In the genomic region with DNA sequence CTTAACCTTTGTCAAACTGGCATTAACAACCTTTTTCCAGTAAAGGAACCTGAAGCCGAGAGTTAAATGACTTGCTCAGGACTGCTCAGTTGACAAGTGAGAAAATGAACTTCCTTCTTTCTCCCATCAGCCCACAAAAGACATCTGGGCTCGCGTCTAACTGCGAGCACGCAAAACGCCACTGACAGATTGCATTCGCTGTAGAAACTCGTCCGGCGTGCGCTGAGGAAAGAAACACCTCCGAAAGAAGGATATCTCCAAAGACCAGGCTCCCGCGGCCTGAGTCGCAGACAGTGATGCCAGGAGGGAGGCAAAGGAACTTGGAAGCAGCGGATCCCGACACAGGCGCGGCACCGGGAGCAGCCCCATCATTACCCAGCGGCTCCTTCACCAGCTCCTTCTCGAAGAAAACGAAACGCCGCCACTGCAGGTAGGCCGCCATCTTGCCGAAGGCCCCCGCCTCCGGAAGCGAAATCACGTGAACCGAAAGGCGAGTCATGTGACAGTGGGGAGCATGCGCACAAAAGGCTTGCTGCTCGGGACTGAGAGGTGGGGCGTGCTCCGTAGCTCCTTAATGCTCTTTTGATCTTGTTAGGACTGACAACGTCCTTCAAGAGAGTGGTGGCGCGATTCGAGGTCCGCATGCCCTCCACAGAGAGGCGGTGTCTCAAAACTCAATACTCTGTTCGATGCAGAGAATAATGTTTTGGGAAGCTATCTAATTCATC, we compare ENCODE assay signal across 8 mouse cellular contexts. TPM values are rescaled to one million over a fixed set of nuclear protein-coding genes. Genes with fewer than 3 reads are reported as not detected.
DNase-seq lines count a peak whose midpoint lies in the region; ATAC-seq and TF ChIP-seq lines count a peak whose summit lies in the region.

A gene (minus strand): TSS at position 481 of the 728 bp plus-strand sequence.

- peak; percentile 95 for ATAC-seq in forebrain, embryonic 12.5 days (ENCODE audit: low FRiP score)
- ATAC-seq in heart, postnatal 0 days (ENCODE audit: insufficient read depth, low read depth) = peak; percentile 95
- ATAC-seq in liver, embryonic 16.5 days (ENCODE audit: low read depth) = peak; percentile 90
- ATAC-seq in neural tube, embryonic 13.5 days (ENCODE audit: low read depth) = peak; percentile 91

- peak within 1 kb of the TSS; percentile 88 for H3K4me2 ChIP-seq in forebrain, embryonic 12.5 days
- peak within 1 kb of the TSS; percentile 79 for H3K4me2 ChIP-seq in heart, postnatal 0 days (ENCODE audit: low read depth, low read length)
- peak within 1 kb of the TSS; percentile 78 for H3K4me2 ChIP-seq in liver, embryonic 16.5 days (ENCODE audit: low read depth, low read length)
- H3K4me2 ChIP-seq in neural tube, embryonic 13.5 days = peak within 1 kb of the TSS; percentile 88

- H3K9ac ChIP-seq in forebrain, embryonic 12.5 days = peak within 1 kb of the TSS; percentile 66
- peak within 1 kb of the TSS; percentile 73 for H3K9ac ChIP-seq in heart, postnatal 0 days (replicated peaks; ENCODE audit: low read depth, low read length)
- peak within 1 kb of the TSS; percentile 83 for H3K9ac ChIP-seq in liver, embryonic 16.5 days (ENCODE audit: low read depth, low read length)
- H3K9ac ChIP-seq in neural tube, embryonic 13.5 days = peak within 1 kb of the TSS; percentile 88

- TF ChIP-seq POLR2A in testis, adult 2 months (IDR thresholded peaks at IDR 0.05; ENCODE audit: control insufficient read depth, low read depth, low read length) = peak; percentile 84

- under 1% methylated on average over 44 of the region's 44 CpGs for WGBS in forebrain, embryonic 12.5 days
- WGBS in heart, postnatal 0 days = under 1% methylated on average over 44 of the region's 44 CpGs
- under 1% methylated on average over 44 of the region's 44 CpGs for WGBS in liver, embryonic 16.5 days (ENCODE audit: insufficient replicate concordance)
- under 1% methylated on average over 44 of the region's 44 CpGs for WGBS in neural tube, embryonic 13.5 days

- peaks cover 37% of the 10 kb centered on the region for H3K36me3 ChIP-seq in E14TG2a.4 (ENCODE audit: insufficient read depth, low read length)
- H3K36me3 ChIP-seq in forebrain, embryonic 12.5 days (replicated peaks) = peaks cover 30% of the 10 kb centered on the region
- H3K36me3 ChIP-seq in heart, postnatal 0 days (replicated peaks; ENCODE audit: control insufficient read depth, insufficient read depth, low read length) = peaks cover 27% of the 10 kb centered on the region
- peaks cover 22% of the 10 kb centered on the region for H3K36me3 ChIP-seq in liver, embryonic 16.5 days (ENCODE audit: control insufficient read depth, insufficient read depth)
- H3K36me3 ChIP-seq in neural tube, embryonic 13.5 days = peaks cover 34% of the 10 kb centered on the region
- peaks cover 7% of the 10 kb centered on the region; the same call in 1 of the 2 replicates for H3K36me3 ChIP-seq in testis, adult 2 months (ENCODE audit: control insufficient read depth, insufficient read depth, low read length)

- TF ChIP-seq CTCF in E14TG2a.4 (conservative IDR thresholded peaks at IDR 0.05; ENCODE audit: low read length) = no peak
- peak; percentile 9; the same call in 1 of the 2 replicates for TF ChIP-seq CTCF in heart, postnatal 0 days (IDR thresholded peaks at IDR 0.05; ENCODE audit: low read depth)
- TF ChIP-seq CTCF in testis, adult 2 months (IDR thresholded peaks at IDR 0.05; ENCODE audit: control insufficient read depth, insufficient read depth, insufficient replicate concordance, low read depth, low read length) = no peak

- peak; percentile 74; the same call in 1 of the 2 replicates for TF ChIP-seq EP300 in heart, postnatal 0 days (IDR thresholded peaks at IDR 0.05; ENCODE audit: low read depth)

- no peaks in the 10 kb centered on the region for H3K9me3 ChIP-seq in E14TG2a.4 (ENCODE audit: low read length)
- no peaks in the 10 kb centered on the region for H3K9me3 ChIP-seq in forebrain, embryonic 12.5 days
- no peaks in the 10 kb centered on the region for H3K9me3 ChIP-seq in heart, postnatal 0 days (replicated peaks; ENCODE audit: control insufficient read depth, low read length)
- no peaks in the 10 kb centered on the region for H3K9me3 ChIP-seq in liver, embryonic 16.5 days (replicated peaks; ENCODE audit: control insufficient read depth, low read length)
- no peaks in the 10 kb centered on the region for H3K9me3 ChIP-seq in neural tube, embryonic 13.5 days

- H3K27me3 ChIP-seq in E14TG2a.4 (ENCODE audit: insufficient read depth, low read length) = no peaks in the 10 kb centered on the region
- no peaks in the 10 kb centered on the region for H3K27me3 ChIP-seq in forebrain, embryonic 12.5 days
- H3K27me3 ChIP-seq in heart, postnatal 0 days (ENCODE audit: control insufficient read depth, insufficient read depth, low read length) = no peaks in the 10 kb centered on the region
- no peaks in the 10 kb centered on the region for H3K27me3 ChIP-seq in liver, embryonic 16.5 days (ENCODE audit: control insufficient read depth, insufficient read depth, low read depth, low read length)
- no peaks in the 10 kb centered on the region for H3K27me3 ChIP-seq in neural tube, embryonic 13.5 days
- H3K27me3 ChIP-seq in testis, adult 2 months (ENCODE audit: control insufficient read depth, insufficient read depth, low read length) = no peaks in the 10 kb centered on the region

- DNase-seq in c-Kit-positive CD71-positive TER-119-positive erythroid progenitor cells, embryonic 14.5 days (ENCODE audit: low spot score) = peak; percentile 98
- DNase-seq in heart, postnatal 0 days (ENCODE audit: low spot score) = peak; percentile 97
- peak; percentile 97 to 98 for DNase-seq in kidney, postnatal 4 days

- peak within 1 kb of the TSS; percentile 97 for H3K4me3 ChIP-seq in E14TG2a.4 (replicated peaks; ENCODE audit: low read length)
- peak within 1 kb of the TSS; percentile 76 for H3K4me3 ChIP-seq in forebrain, embryonic 12.5 days (replicated peaks)
- H3K4me3 ChIP-seq in heart, postnatal 0 days (ENCODE audit: low read depth, low read length) = peak within 1 kb of the TSS; percentile 85
- peak within 1 kb of the TSS; percentile 84 for H3K4me3 ChIP-seq in liver, embryonic 16.5 days (ENCODE audit: low read depth, low read length)
- H3K4me3 ChIP-seq in neural tube, embryonic 13.5 days = peak within 1 kb of the TSS; percentile 97
- H3K4me3 ChIP-seq in testis, adult 2 months (ENCODE audit: control insufficient read depth, low read depth, low read length) = peak within 1 kb of the TSS; percentile 99

- H3K4me1 ChIP-seq in E14TG2a.4 (replicated peaks; ENCODE audit: low read depth, low read length) = peaks cover 19% of the 10 kb centered on the region
- H3K4me1 ChIP-seq in forebrain, embryonic 12.5 days = peaks cover 9% of the 10 kb centered on the region
- no peaks in the 10 kb centered on the region for H3K4me1 ChIP-seq in heart, postnatal 0 days (ENCODE audit: control insufficient read depth, insufficient read depth)
- peaks cover 7% of the 10 kb centered on the region for H3K4me1 ChIP-seq in liver, embryonic 16.5 days (ENCODE audit: control insufficient read depth, low read depth, low read length)
- peaks cover 9% of the 10 kb centered on the region for H3K4me1 ChIP-seq in neural tube, embryonic 13.5 days (replicated peaks)
- H3K4me1 ChIP-seq in testis, adult 2 months (ENCODE audit: control insufficient read depth, insufficient read depth, low read length) = no peaks in the 10 kb centered on the region

- peak within 1 kb of the TSS; percentile 66 for H3K27ac ChIP-seq in forebrain, embryonic 12.5 days
- peak within 1 kb of the TSS; percentile 84 for H3K27ac ChIP-seq in heart, postnatal 0 days (ENCODE audit: low read depth)
- H3K27ac ChIP-seq in liver, embryonic 16.5 days (ENCODE audit: low read length) = peak within 1 kb of the TSS; percentile 83
- peak within 1 kb of the TSS; percentile 81 for H3K27ac ChIP-seq in neural tube, embryonic 13.5 days (replicated peaks)
- peak within 1 kb of the TSS; percentile 96 for H3K27ac ChIP-seq in testis, adult 2 months (ENCODE audit: control insufficient read depth, insufficient read depth, low read depth, low read length)

RNA-seq across cellular contexts. Expression of the gene that starts here (rescaled TPM):
- polyA plus RNA-seq in forebrain, embryonic 12.5 days (2016; fragmentation: Nextera tagmentation; extraction: Ambion mirVana) = 31.5 and 34.8 TPM in 2 replicates
- total RNA-seq in heart, postnatal 0 days (2014; rRNA removed; ENCODE audit: low replicate concordance) = 25.0 and 27.8 TPM in 2 replicates
- polyA plus RNA-seq in heart, postnatal 0 days (2015; fragmentation: Nextera tagmentation; extraction: Ambion mirVana) = 17.7 TPM in 2 replicates
- polyA plus RNA-seq in liver, embryonic 16.5 days (2015; fragmentation: Nextera tagmentation; extraction: Ambion mirVana) = 14.3 and 14.4 TPM in 2 replicates
- polyA plus RNA-seq in neural tube, embryonic 13.5 days (2015; fragmentation: Nextera tagmentation; extraction: Ambion mirVana) = 36.5 and 39.2 TPM in 2 replicates
- 19.2 and 19.4 TPM in 2 replicates for polyA plus RNA-seq in testis, adult 2 months (2012; rRNA removed)

Comparison
In these comparisons a context has a peak if more than half of its experiments do, and no peak if none do; other contexts are left out.
1. Peak in every context shown above with its lines: DNase-seq, ATAC-seq, H3K4me3 ChIP-seq and H3K27ac ChIP-seq.